Mouse (Mus musculus) gastrocnemius, postnatal 36 days (tissue): ENCODE measurements at regions not wholly inside any gene's neighbourhood (a gene's known extent, or its start where the extent isn't known, plus 50 kb on each side); places are given as distances from the start of the nearest gene placed in this dataset.
A peak's percentile ranks its signal among the peaks of the same experiment; 100 is the strongest.

Experiments used
- DNase-seq, 2 experiments: peaks; one replicate each; pipeline ENCODE4 v3.0.0; 2022
- intact Hi-C: fragments of 180-260 bp; cut with DNase I; formaldehyde crosslinking; loops from one replicate; pipeline ENCODE4 v1.15.1; 2025

GRCm38 (mm10) chr3:139780054-139780453 lies 574.6 kb downstream of the Stpg2 start:
- intact Hi-C loops: no loop called here

GRCm38 (mm10) chr3:139783406-139783805 lies 577.9 kb downstream of the Stpg2 start:
- no peak for DNase-seq
- intact Hi-C loops: no loop called here

More at GRCm38 (mm10) chr3:139780054-139780453, 574.6 kb downstream of the Stpg2 start:
- DNase-seq: no peak

DNA sequence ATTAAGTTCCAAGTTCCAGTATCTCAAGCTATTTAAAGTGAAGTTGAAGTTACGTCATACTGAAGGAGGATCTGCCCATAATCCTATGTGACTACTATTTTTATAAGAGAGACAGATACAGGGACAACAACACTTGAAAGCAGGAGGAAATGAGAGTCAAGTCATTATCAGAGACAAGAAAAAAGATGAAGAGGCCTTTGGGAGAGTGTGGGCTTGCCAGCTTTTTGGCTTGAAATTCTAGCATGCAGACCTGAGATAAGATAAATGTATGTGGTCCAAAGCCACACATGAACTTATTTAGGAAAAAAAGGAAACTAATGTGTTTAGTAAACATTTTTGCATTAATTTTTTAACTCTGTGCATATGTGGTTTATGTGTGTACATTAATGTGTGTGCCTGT lies 581.0 kb downstream of the Stpg2 start:
- intact Hi-C loops: no loop called here
- no peak for DNase-seq

- DNase-seq: no peak
- intact Hi-C loops: no loop called here
Measured at GRCm38 (mm10) chr3:139788854-139789253, 583.4 kb downstream of the Stpg2 start.

DNA sequence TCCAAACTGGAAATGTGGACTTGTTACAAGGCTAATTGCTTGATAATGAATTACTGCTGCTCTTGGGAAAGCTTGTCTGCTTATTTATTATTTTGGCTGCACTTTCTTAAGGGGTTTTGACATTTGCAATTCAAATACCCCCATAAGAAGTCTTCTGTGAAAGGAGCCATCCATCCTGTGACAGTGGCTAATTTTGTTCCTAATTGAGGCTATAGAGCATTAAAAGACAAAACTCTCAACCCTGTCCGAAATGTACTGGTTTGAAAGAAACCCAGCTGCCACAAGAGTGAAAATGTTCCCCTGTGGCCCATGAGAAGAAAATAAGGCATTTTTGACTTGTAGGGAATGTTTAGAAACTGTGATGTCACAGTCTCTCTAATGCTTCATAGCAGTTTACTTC lies 591.2 kb downstream of the Stpg2 start:
- intact Hi-C loops: no loop called here
- DNase-seq: no peak

GRCm38 (mm10) chr3:139799059-139799458 lies 593.6 kb downstream of the Stpg2 start:
- DNase-seq: no peak
- intact Hi-C loops: no loop called here

DNA sequence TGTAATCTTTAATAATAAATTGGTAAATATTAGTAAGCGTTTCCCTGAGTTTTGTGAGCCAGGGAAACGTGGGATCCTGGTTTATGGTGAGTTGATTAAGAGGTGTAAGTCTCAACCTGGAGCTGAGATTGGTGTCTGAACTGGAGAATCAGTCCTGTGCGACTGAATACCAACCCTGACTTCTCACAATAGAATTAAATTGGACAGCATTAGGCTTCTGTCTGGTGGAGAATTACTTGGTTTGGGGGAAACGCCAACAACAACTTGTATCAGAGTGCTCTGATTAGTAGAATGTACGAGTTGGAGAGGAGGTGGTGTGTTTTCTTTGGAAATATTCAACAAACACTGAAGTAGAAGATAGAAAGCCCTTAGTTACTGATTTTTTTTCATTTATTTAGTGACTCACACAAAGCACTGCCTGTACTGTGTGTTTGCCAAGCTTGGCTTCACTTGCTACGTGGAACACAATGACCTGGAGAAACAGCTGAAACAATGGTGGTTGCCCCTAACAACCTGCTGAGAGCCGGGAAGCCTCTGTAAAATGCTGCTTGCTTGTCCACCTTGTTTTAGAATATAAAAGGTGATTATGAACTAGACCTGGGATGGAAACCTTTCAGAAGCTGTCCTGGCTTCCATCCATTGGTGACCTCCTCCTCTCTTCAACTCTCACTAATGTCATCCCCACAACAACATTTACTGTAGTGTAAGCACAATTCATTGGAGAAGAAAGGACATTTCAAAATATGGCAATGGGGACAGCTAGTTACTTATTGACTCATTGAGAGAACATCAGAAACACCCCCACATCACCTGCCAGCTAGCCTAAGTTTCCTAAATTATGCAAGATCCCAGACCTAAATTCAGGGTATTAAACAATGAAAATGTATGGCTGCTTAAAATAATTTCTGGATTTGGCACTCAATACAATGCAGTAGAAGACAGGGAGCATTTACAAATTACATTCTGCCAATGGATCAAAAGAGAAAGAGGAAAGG lies 597.5 kb downstream of the Stpg2 start:
- intact Hi-C loops: no loop called here
- peak; percentile 7 to 14 for DNase-seq

GRCm38 (mm10) chr3:139828014-139828413 lies 622.5 kb downstream of the Stpg2 start:
- no peak for DNase-seq
- intact Hi-C loops: no loop called here

- intact Hi-C loops: no loop called here
Measured at GRCm38 (mm10) chr3:139828581-139828980, 623.1 kb downstream of the Stpg2 start.

GRCm38 (mm10) chr3:139832599-139832998 lies 627.1 kb downstream of the Stpg2 start:
- DNase-seq: no peak
- intact Hi-C loops: no loop called here

More at GRCm38 (mm10) chr3:139828581-139828980, 623.1 kb downstream of the Stpg2 start:
- DNase-seq: no peak

- intact Hi-C loops: no loop called here
- no peak for DNase-seq
Measured at GRCm38 (mm10) chr3:139842015-139842414, 636.5 kb downstream of the Stpg2 start.

- intact Hi-C loops: no loop called here
- DNase-seq: no peak
Measured at GRCm38 (mm10) chr3:139842988-139843605, 637.6 kb downstream of the Stpg2 start.

GRCm38 (mm10) chr3:139844443-139844842 lies 638.9 kb downstream of the Stpg2 start:
- DNase-seq: no peak
- intact Hi-C loops: no loop called here

GRCm38 (mm10) chr3:139847826-139848225 lies 642.3 kb downstream of the Stpg2 start:
- intact Hi-C loops: no loop called here
- DNase-seq: no peak

GRCm38 (mm10) chr3:139859966-139860635 lies 654.6 kb downstream of the Stpg2 start:
- intact Hi-C loops: no loop called here

GRCm38 (mm10) chr3:139860831-139861371 lies 655.4 kb downstream of the Stpg2 start:
- no peak for DNase-seq
- intact Hi-C loops: no loop called here

More at GRCm38 (mm10) chr3:139859966-139860635, 654.6 kb downstream of the Stpg2 start:
- DNase-seq: no peak

DNA sequence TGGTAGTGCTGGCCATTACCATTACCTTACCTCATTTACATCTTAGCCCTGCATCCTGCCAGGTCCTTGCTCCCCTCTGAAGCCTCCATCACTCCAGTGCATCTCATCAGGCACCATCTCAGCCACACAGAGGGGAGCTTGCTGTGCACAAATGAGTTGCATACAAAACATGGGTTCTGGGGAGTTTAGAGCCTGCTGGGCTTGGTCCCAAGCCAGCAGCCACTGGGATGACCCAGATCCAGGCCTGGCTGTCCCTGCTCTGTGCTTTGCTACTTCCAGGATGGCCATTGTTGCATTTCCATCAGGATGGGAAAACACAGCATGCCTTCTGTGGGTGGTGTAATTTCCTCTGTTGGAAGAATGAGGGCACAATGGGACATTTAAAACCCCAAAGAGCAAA lies 660.8 kb downstream of the Stpg2 start:
- DNase-seq: no peak
- intact Hi-C loops: no loop called here

- no peak for DNase-seq
- intact Hi-C loops: no loop called here
Measured at GRCm38 (mm10) chr3:139867030-139867429, 661.5 kb downstream of the Stpg2 start.

GRCm38 (mm10) chr3:139867499-139867898 lies 662.0 kb downstream of the Stpg2 start:
- intact Hi-C loops: no loop called here
- no peak for DNase-seq

DNA sequence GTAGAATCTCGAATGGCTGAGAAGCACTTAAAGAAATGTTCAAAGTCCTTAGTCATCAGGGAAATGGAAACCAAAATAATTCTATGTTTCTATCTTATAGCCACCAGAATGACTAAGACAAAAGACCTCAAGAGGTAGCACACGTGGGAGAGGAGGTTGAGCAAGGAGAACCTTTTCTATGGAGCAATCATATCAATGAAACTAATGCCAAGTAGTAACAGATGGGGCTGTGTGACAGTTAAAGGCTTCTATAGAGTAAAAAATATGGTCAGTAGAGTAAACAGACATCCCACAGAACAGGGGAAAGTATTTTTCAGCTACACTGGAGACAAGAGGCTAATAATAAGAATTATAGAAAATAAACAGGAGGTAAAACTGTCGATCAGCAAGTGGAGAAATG lies 664.3 kb downstream of the Stpg2 start:
- DNase-seq: no peak
- intact Hi-C loops: no loop called here
